Mouse (Mus musculus) liver, embryonic 14.5 days (tissue): ENCODE results near the gene Lrp1.

Experiments
- CTCF ChIP-seq: IDR thresholded peaks from 2 replicates; pipeline ENCODE4 v1.5.1; 2016; ENCODE audit warnings: antibody characterized with exemption, low read depth, control low read depth
- EP300 ChIP-seq: IDR thresholded peaks from 2 replicates; pipeline ENCODE4 v1.6.1; 2016; ENCODE audit warnings: antibody characterized with exemption, low read depth

DNA sequence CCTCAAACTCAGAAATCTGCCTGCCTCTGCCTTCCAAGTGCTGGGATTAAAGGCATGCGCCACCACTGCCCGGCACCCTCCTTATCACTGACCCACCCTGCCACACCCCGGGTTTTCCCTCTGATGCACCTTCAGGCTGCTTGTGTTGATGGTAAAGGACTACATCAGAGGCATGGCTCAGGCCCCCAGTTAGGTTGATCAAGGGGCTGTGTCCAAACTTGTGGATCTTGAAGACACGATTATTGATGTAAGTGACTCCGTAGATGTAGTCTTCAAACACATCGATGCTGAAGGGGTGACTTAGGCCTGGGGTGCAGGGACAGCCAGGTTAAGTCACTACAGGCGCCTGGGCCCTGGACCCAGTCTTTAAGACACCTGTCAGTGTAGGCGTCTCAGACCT lies 79.4 kb downstream of the Lrp1 start:
- TF ChIP-seq CTCF (no peak), EP300 (no peak)
